Mouse (Mus musculus): ENCODE measurements at regions not wholly inside any gene's neighbourhood (a gene's known extent, or its start where the extent isn't known, plus 50 kb on each side); places are given as distances from the start of the nearest gene placed in this dataset.
A peak's percentile ranks its signal among the peaks of the same experiment; 100 is the strongest.

GRCm38 (mm10) chr12:68365404-68366059 lies 793.5 kb downstream of the Rps29 start:
- H3K4me3 ChIP-seq, result no peak overlapping the region
- ATAC-seq (ENCODE audit: low read depth), result peak; percentile 72; the same call in 1 of the 2 replicates
- H3K27me3 ChIP-seq, result no peaks in the 10 kb centered on the region
- H3K4me1 ChIP-seq (replicated peaks), result peaks cover 6% of the 10 kb centered on the region; the same call in 1 of the 2 replicates
- no peaks in the 10 kb centered on the region for H3K36me3 ChIP-seq
- H3K4me2 ChIP-seq, result peak overlapping the region; percentile 29; the same call in 1 of the 2 replicates
- WGBS, result 19% methylated on average over 13 of the region's 13 CpGs
- no peak overlapping the region for H3K9ac ChIP-seq
- no peaks in the 10 kb centered on the region for H3K9me3 ChIP-seq
- no peak overlapping the region for H3K27ac ChIP-seq (replicated peaks)

GRCm38 (mm10) chr12:68363196-68363595 lies 795.8 kb downstream of the Rps29 start:
- 77% methylated on average over 2 of the region's 2 CpGs for WGBS
- peaks cover 6% of the 10 kb centered on the region; the same call in 1 of the 2 replicates for H3K4me1 ChIP-seq (replicated peaks)
- no peaks in the 10 kb centered on the region for H3K36me3 ChIP-seq
- ATAC-seq (ENCODE audit: low read depth), result no peak
- H3K4me2 ChIP-seq, result no peak overlapping the region
- H3K9me3 ChIP-seq, result no peaks in the 10 kb centered on the region
- H3K4me3 ChIP-seq, result no peak overlapping the region
- H3K9ac ChIP-seq, result no peak overlapping the region
- H3K27ac ChIP-seq (replicated peaks), result no peak overlapping the region
- H3K27me3 ChIP-seq, result no peaks in the 10 kb centered on the region

DNA sequence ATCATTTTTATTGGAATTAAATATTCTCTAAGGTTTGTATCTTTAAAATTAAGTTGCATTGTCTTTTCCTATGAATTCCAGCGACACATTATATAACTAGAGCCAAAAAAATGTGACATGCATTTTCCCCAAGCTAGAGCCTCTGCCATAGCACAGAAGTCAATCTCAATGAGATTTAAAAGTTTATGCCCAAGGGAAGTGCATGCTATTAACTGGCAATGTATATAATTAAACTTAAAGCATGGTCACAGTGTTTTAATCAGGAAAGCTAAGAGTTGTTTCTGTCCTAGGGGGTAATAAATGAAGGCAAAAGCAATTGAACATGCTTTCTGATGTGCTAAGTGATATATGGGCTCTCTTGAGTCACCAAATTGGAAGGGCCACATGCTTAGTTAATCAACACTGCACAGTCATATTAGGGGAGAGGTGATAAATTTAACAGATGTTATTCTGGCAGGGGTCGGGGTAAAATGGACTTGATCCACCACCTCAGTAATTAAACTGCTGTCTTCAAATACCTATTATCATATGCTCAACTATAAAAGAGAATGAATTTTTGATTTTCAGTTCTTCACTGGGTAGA lies 812.4 kb downstream of the Rps29 start:
- 42% methylated on average over 2 of the region's 2 CpGs for WGBS
- H3K9me3 ChIP-seq, result no peaks in the 10 kb centered on the region
- no peaks in the 10 kb centered on the region for H3K36me3 ChIP-seq
- H3K4me2 ChIP-seq, result no peak overlapping the region
- H3K9ac ChIP-seq, result no peak overlapping the region
- H3K27me3 ChIP-seq, result no peaks in the 10 kb centered on the region
- H3K27ac ChIP-seq (replicated peaks), result no peak overlapping the region
- no peak overlapping the region for H3K4me3 ChIP-seq
- peak; percentile 92 for ATAC-seq (ENCODE audit: low read depth)
- no peaks in the 10 kb centered on the region for H3K4me1 ChIP-seq (replicated peaks)

- H3K27ac ChIP-seq (replicated peaks), result no peak overlapping the region
- ATAC-seq (ENCODE audit: low read depth), result no peak
Measured at GRCm38 (mm10) chr12:68333796-68334195, 825.2 kb downstream of the Rps29 start.

GRCm38 (mm10) chr12:68333366-68333765 lies 825.6 kb downstream of the Rps29 start:
- H3K4me1 ChIP-seq (replicated peaks), result 0 out of 2 replicates have a peak, but pooled peaks cover 6% of the 10 kb centered on the region
- WGBS, result 69% methylated on average over 4 of the region's 4 CpGs
- no peaks in the 10 kb centered on the region for H3K9me3 ChIP-seq
- no peaks in the 10 kb centered on the region for H3K36me3 ChIP-seq
- no peak overlapping the region for H3K27ac ChIP-seq (replicated peaks)
- no peaks in the 10 kb centered on the region for H3K27me3 ChIP-seq
- H3K9ac ChIP-seq, result no peak overlapping the region
- H3K4me2 ChIP-seq, result no peak overlapping the region
- ATAC-seq (ENCODE audit: low read depth), result no peak
- no peak overlapping the region for H3K4me3 ChIP-seq

More at GRCm38 (mm10) chr12:68333796-68334195, 825.2 kb downstream of the Rps29 start:
- H3K4me1 ChIP-seq (replicated peaks), result 0 out of 2 replicates have a peak, but pooled peaks cover 6% of the 10 kb centered on the region
- H3K4me3 ChIP-seq, result no peak overlapping the region
- no peaks in the 10 kb centered on the region for H3K9me3 ChIP-seq
- H3K36me3 ChIP-seq, result no peaks in the 10 kb centered on the region
- no peaks in the 10 kb centered on the region for H3K27me3 ChIP-seq
- H3K4me2 ChIP-seq, result no peak overlapping the region
- WGBS, result 66% methylated on average over 3 of the region's 3 CpGs
- H3K9ac ChIP-seq, result no peak overlapping the region

GRCm38 (mm10) chr12:68332480-68332879 lies 826.5 kb downstream of the Rps29 start:
- Histone ChIP-seq H3K4me1 (replicated peaks) (0 out of 2 replicates have a peak, but pooled peaks cover 6% of the 10 kb centered on the region), H3K27ac (replicated peaks) (no peak overlapping the region), H3K4me2 (no peak overlapping the region), H3K9ac (no peak overlapping the region), H3K4me3 (no peak overlapping the region), H3K9me3 (no peaks in the 10 kb centered on the region), H3K36me3 (no peaks in the 10 kb centered on the region), H3K27me3 (no peaks in the 10 kb centered on the region)
- 50% methylated on average over 1 of the region's 1 CpGs for WGBS
- ATAC-seq (ENCODE audit: low read depth), result no peak

Data from neural tube, embryonic 13.5 days (tissue).